Mouse (Mus musculus) liver, adult 2 months (tissue): Measurements from ENCODE around the gene Gm20696. TPM values are rescaled to one million over a fixed set of nuclear protein-coding genes. Genes with fewer than 3 reads are reported as not detected.
A peak's percentile ranks its signal among the peaks of the same experiment; 100 is the strongest.

Source experiments
- DNase-seq: peaks from one replicate; pipeline ENCODE4 v3.0.0-alpha.2; 2011; ENCODE audit warnings: low read depth, low spot score; ENCODE audit errors: extremely low read depth
- H3K27ac ChIP-seq: fragments of 200-500 bp; replicated peaks from 2 replicates; pipeline ENCODE4 v1.5.1; 2012; ENCODE audit warnings: low read depth, mild to moderate bottlenecking, control low read depth, inconsistent platforms, low read length; ENCODE audit not compliant: insufficient read depth
- H3K27me3 ChIP-seq: fragments of 200-500 bp; 2 replicates; pipeline ENCODE4 v1.6.1; 2012; ENCODE audit warnings: mild to moderate bottlenecking, moderate library complexity, low read length, inconsistent platforms; ENCODE audit not compliant: control insufficient read depth, insufficient read depth
- H3K36me3 ChIP-seq: fragments of 200-500 bp; 2 replicates; pipeline ENCODE4 v1.6.1; 2012; ENCODE audit warnings: low read length, inconsistent platforms; ENCODE audit not compliant: control insufficient read depth, insufficient read depth
- H3K4me1 ChIP-seq: fragments of 200-500 bp; 2 replicates; pipeline ENCODE4 v1.6.1; 2011; ENCODE audit warnings: low read length; ENCODE audit not compliant: control insufficient read depth, insufficient read depth
- H3K4me3 ChIP-seq: fragments of 200-500 bp; 2 replicates; pipeline ENCODE4 v1.5.1; 2011; ENCODE audit warnings: low read depth, mild to moderate bottlenecking, control low read depth, low read length, moderate library complexity; ENCODE audit not compliant: insufficient read depth
- H3K79me2 ChIP-seq: fragments of 200-500 bp; 2 replicates; pipeline ENCODE4 v1.6.1; 2012; ENCODE audit warnings: inconsistent platforms, mild to moderate bottlenecking, low read length, moderate library complexity; ENCODE audit not compliant: control insufficient read depth, insufficient read depth
- H3K9ac ChIP-seq: fragments of 200-500 bp; 2 replicates; pipeline ENCODE4 v1.6.1; 2012; ENCODE audit warnings: low read depth, mild to moderate bottlenecking, control low read depth, inconsistent platforms, low read length
- CTCF ChIP-seq: fragments of 200-500 bp; IDR thresholded peaks from 2 replicates; pipeline ENCODE4 v1.5.1; 2011; ENCODE audit warnings: low read depth, low read length, control low read depth
- POLR2A ChIP-seq: fragments of 200-500 bp; IDR thresholded peaks from 2 replicates; pipeline ENCODE4 v1.6.1; 2011; ENCODE audit warnings: low read length, control low read depth; ENCODE audit not compliant: insufficient read depth; ENCODE audit errors: extremely low read depth
- WGBS: fragments of 180-500 bp; shearing (Covaris S2); methylation state at CpG from one replicate; pipeline ENCODE4 v1.1.7; 2018; 5-methylcytosine and 5-hydroxymethylcytosine counted together
- polyA plus RNA-seq: library from polyadenylated mRNA; depleted of rRNA; stranded (reverse); fragments of >200 nt; gene quantifications from 2 replicates; pipeline ENCODE4 v1.2.3, GENCODE M21; 2012
- total RNA-seq: library from RNA; depleted of rRNA; stranded (reverse); fragments of >200 nt; gene quantifications from 2 replicates; pipeline ENCODE4 v1.2.3, GENCODE M21; 2014

Gm20696 gene
- total and polyA plus RNA-seq, 2 experiments, result 0.26 to 6.5 TPM

DNA sequence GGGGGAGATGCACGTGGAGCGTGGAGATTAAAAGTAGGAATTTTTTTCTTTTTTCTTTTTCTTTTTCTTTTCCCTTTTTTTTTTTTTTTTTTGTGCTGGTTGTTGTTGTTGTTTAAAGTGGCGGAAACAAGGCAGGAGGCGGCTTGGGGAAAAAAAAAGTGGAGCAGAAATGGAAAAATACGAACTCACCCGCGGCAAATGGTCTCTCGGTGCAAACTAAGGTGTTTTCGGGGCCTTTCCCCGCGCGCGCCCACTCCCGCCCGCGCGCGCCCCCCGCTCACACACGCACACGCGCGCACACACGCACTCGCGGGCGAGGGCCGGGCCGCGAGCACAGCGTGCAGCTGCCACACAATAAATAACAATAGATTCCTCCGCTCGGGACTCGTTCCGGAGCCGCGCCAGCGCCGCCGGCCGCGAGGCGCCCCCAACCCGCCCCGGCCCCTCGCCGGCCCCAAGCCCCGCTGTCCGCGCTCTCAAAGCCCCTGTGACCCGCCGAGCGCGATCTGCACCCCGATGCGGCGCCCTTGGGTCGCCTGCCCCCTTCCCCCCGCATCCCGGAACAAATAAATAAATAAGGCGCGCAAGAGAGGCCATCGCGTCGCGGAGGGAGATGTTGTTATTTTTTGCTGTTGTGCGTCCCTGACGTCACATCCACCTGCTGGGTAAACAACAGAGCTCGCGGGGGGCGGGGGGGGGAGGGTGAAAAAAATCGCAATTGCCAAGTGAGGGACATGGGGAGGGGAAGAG lies 144.1 kb downstream of the Gm20696 start, which contains the start of gene Foxp1:
Gene Foxp1, minus strand, starts transcription at position 363 of the 750 bp plus-strand sequence.
- DNase-seq, result peak; percentile 83
- peak within 1 kb of the TSS; percentile 100 for H3K27ac ChIP-seq
- no peaks in the 10 kb centered on the region for H3K27me3 ChIP-seq
- H3K79me2 ChIP-seq, result peaks cover 4% of the 10 kb centered on the region; the same call in 1 of the 2 replicates
- peaks cover 2% of the 10 kb centered on the region; the same call in 1 of the 2 replicates for H3K4me1 ChIP-seq
- WGBS, result under 1% methylated on average over 68 of the region's 72 CpGs
- peak within 1 kb of the TSS; percentile 95 for H3K4me3 ChIP-seq
- peak within 1 kb of the TSS; percentile 98 for H3K9ac ChIP-seq
- no peaks in the 10 kb centered on the region for H3K36me3 ChIP-seq
- TF ChIP-seq CTCF (no peak), POLR2A (0 out of 2 replicates have a peak, but pooled peaks have one; percentile 17)

DNA sequence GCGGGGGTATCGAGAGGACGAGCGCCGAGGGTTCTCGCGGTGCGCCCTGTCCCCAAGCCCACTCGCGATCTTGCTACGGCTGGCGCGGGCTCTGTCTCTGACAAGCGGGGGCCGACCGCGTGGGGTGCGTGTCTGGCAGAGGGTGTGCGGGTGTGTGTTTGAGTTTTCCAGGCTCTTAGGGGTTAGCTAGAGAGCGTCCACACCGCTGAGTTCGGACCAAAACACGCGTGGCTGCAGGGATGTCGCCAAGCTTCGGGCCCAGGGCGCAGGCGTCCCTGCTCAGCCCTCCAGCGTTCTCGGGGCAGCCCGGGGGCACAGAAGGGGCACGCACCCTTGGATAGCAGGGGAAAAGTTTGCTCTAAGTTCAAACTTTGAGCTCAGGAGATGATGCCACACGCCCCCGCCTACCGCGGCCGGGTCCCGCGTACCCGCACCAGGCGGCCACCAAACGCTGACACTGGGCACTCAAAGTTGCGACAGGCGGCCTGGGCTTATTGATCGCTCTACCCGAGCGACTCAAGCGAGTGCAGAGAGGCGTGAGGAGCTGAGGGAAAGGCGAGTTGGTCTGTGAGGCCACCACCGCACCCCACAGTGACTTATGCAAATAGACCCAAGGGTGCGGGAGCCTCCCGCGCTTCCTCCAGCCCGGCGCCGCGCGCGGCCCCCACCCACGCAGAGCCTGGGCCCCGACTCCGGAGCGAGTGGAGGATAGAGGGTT lies 144.8 kb downstream of the Gm20696 start:
- peak; percentile 77 for DNase-seq
- Histone ChIP-seq H3K27ac (peak overlapping the region; percentile 100), H3K4me3 (peak overlapping the region; percentile 95), H3K36me3 (no peaks in the 10 kb centered on the region), H3K79me2 (peaks cover 4% of the 10 kb centered on the region; the same call in 1 of the 2 replicates), H3K9ac (peak overlapping the region; percentile 98), H3K27me3 (no peaks in the 10 kb centered on the region), H3K4me1 (peaks cover 2% of the 10 kb centered on the region; the same call in 1 of the 2 replicates)
- TF ChIP-seq POLR2A (no peak), CTCF (no peak)
- WGBS, result under 1% methylated on average over 64 of the region's 64 CpGs

DNA sequence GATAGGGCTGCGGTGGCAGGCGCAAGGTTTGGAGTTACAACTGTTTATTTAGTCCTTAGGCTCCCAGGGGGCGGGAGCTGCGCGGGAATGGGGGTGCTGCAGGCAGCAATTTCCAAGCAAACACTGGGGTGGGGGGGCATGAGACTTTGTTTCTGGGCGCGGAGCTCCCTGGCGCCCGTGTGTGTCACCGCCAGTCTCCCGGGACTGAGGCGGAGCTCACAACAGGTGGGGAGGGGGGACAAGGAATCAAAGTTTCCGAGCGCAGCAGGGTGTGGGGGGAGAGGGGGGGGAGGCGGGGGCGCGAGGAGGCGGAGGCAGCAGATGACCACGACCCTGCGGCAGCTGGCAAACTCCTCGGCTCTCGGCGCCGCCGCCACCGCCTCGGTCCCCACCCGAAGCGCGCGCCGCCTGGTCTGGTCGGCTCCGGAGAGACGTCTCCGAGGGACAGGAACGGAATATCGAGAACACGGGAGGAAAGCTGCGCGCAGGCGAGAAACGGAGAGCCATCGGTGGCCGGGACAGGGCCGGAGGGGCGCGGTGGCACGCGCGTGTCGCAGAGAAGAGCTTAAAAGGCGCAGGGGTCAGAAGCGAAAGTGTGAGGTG lies 145.5 kb downstream of the Gm20696 start:
- H3K4me3 ChIP-seq, result peak overlapping the region; percentile 95
- no peaks in the 10 kb centered on the region for H3K36me3 ChIP-seq
- no peaks in the 10 kb centered on the region for H3K27me3 ChIP-seq
- peaks cover 2% of the 10 kb centered on the region; the same call in 1 of the 2 replicates for H3K4me1 ChIP-seq
- DNase-seq, result peak; percentile 65
- 0 out of 2 replicates have a peak, but pooled peaks have one; percentile 45 for TF ChIP-seq POLR2A
- TF ChIP-seq CTCF, result no peak
- WGBS, result under 1% methylated on average over 46 of the region's 54 CpGs
- H3K79me2 ChIP-seq, result peaks cover 7% of the 10 kb centered on the region; the same call in 1 of the 2 replicates
- peak overlapping the region; percentile 100 for H3K27ac ChIP-seq
- H3K9ac ChIP-seq, result peak overlapping the region; percentile 98

DNA sequence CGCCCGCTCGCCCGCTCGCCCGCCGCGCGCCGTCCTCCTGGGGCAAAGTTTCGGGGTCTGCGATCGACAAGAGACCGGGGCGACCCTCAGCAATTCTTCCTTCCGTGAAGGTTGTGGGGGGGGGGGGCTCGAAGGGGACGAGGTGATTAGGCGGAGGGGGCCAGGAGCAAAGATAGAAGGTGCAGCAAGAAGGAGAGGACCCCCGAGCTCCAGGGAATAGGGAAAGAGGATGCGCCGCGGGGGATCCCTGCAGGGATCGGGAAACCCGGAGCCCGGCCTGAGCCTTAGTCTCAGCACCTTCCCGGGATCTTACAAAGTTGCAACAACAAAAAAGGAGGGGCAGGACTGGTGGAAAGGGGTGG lies 145.9 kb downstream of the Gm20696 start:
- Histone ChIP-seq H3K36me3 (no peaks in the 10 kb centered on the region; the same call in 1 of the 2 replicates), H3K9ac (peak overlapping the region; percentile 98), H3K79me2 (peaks cover 11% of the 10 kb centered on the region; the same call in 1 of the 2 replicates), H3K27ac (peak overlapping the region; percentile 32), H3K4me3 (peak overlapping the region; percentile 95), H3K4me1 (peaks cover 2% of the 10 kb centered on the region; the same call in 1 of the 2 replicates), H3K27me3 (no peaks in the 10 kb centered on the region)
- WGBS, result 0% methylated on average over 25 of the region's 27 CpGs
- TF ChIP-seq CTCF (no peak), POLR2A (no peak)
- no peak for DNase-seq

DNA sequence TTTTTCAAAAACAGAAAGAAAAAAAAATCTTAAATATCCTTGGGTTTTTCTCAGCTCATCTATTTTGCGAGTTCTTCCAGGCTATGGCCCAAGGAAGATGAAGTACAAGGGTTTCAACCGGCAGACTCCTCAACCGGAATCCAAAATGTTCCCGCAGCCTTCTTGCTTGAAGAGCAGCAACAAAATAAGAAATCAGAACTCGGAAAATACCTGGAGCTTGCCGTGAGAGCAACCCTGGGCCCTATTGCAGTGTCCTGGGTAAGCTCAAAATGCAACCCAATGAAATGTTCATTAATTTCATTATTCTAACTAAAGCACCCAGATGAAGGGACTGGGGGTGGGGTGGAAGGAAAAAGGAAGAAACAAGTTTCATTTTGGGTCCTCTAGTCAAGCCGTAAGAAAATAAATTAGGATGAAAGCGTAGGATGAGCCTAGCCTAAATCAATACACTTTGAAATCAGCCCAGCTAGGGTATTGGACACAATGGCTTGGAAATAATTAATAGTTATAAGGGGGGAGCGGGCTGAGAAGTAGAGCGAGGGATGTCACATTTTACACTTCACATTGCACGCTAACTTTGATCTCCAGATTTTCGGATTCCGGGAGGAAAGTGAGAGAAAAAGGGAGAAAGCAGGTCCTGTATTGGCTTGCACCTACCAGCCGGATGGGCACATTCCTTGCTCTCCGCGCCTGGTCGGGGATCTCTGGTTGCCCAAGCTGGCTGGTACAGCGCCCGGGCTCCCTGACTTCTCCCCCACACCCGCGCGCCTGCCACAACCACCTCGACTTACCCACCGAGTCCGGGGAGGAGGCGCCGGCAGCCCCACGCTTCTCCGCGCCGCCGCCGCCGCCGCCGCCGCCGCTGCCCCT lies 146.6 kb downstream of the Gm20696 start:
- Histone ChIP-seq H3K9ac (peak overlapping the region; percentile 98), H3K36me3 (peaks cover 1% of the 10 kb centered on the region), H3K4me1 (peaks cover 2% of the 10 kb centered on the region; the same call in 1 of the 2 replicates), H3K27me3 (no peaks in the 10 kb centered on the region), H3K4me3 (peak overlapping the region; percentile 95), H3K79me2 (peaks cover 11% of the 10 kb centered on the region; the same call in 1 of the 2 replicates), H3K27ac (peak overlapping the region; percentile 32; the same call in 1 of the 2 replicates)
- TF ChIP-seq CTCF (no peak), POLR2A (no peak)
- WGBS, result 6% methylated on average over 38 of the region's 38 CpGs
- DNase-seq, result peak; percentile 51
